Mouse (Mus musculus): ENCODE data around the gene Rin2. TPM values are rescaled to one million over a fixed set of nuclear protein-coding genes. Genes with fewer than 3 reads are reported as not detected.
"Not testable (repeated sequence)": the region's sequence is repeated elsewhere in the genome, so short reads cannot be mapped to it uniquely, and the experiment has no call there.

Rin2 gene
- polyA plus RNA-seq, 1 experiment = 6.3 TPM

DNA sequence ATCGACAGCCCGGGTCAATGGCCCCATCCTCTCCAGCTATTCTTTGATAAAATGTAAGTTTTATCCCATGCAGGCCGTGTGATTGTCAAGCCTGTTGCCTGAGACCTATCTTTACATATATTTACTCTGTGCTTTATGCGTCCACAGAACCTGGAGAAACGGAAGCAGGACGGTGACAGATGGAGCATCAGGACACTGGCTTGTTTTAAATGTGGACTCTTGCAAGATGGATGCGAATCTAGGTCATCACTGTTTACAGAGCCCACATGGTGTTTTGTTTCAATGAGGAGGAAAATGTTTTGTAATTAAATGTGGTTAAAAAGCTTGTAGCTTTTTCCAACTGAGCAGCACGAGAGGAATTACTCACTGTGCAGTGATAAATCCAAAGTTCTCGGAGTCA is 223.1 kb downstream of the Rin2 start:
- 64% methylated on average over 9 of the region's 9 CpGs for WGBS
- no peak for TF ChIP-seq CTCF (IDR thresholded peaks at IDR 0.05; ENCODE audit: extremely low read depth, insufficient read length, insufficient replicate concordance, low read depth, low read length)
- TF ChIP-seq POLR2A (IDR thresholded peaks at IDR 0.05; ENCODE audit: low read depth, low read length) = no peak
- Histone ChIP-seq H3K27ac (ENCODE audit: insufficient read depth, low read depth, low read length) (no peak overlapping the region), H3K27me3 (ENCODE audit: control insufficient read depth, insufficient read depth, low read length) (no peaks in the 10 kb centered on the region), H3K4me3 (ENCODE audit: low read depth, low read length) (no peak overlapping the region), H3K36me3 (ENCODE audit: control insufficient read depth, insufficient read depth, low read length) (no peaks in the 10 kb centered on the region), H3K4me1 (ENCODE audit: control insufficient read depth, insufficient read depth, insufficient read length, low read length) (no peaks in the 10 kb centered on the region)

DNA sequence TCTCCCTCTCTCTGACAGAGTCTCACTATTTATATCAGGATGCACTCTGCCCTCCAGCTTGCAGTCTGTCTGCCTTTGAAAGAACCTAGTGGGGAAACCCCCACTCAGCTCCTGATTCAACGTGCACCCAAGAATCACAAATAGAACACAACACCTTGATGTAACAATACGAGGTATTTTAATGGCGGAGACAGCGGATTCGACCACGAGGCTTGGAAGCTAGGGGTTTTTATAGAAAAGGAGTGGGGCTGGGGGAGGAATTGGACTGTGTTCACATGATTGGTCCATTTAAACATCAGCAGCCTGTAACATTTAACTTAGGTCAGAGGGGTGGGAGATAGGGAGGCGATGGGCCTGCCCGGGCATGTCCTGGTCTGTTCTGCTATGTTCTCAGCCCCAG is 225.3 kb downstream of the Rin2 start:
- 79% methylated on average over 8 of the region's 8 CpGs for WGBS
- not testable (repeated sequence) for H3K27me3 ChIP-seq (ENCODE audit: control insufficient read depth, insufficient read depth, low read length); H3K4me1 ChIP-seq (ENCODE audit: control insufficient read depth, insufficient read depth, insufficient read length, low read length); H3K27ac ChIP-seq (ENCODE audit: insufficient read depth, low read depth, low read length); H3K4me3 ChIP-seq (ENCODE audit: low read depth, low read length); H3K36me3 ChIP-seq (ENCODE audit: control insufficient read depth, insufficient read depth, low read length)

DNA sequence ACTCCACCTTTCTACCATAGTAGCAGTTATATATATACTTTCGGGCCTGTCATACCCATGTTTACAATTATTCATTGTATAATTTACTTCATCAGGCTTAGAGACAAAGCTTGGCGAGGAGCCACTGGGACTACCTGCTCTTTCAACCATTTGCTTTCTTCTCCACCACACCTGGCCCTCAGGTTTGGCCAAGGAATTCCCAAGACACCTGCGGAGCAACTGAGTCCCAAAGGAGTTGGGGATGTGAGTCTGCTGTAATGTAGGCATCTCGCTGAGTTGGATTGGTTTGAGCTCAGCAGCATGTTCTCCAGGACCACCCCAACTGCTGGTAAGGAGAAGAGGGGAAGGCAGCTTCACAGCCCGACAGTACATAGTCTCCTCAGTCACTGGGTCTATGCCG is 226.8 kb downstream of the Rin2 start, which contains the start of gene Naa20:
Gene Naa20, plus strand, starts transcription at position 239 of the 400 bp plus-strand sequence.
- TF ChIP-seq CTCF (IDR thresholded peaks at IDR 0.05; ENCODE audit: extremely low read depth, insufficient read length, insufficient replicate concordance, low read depth, low read length) = no peak
- TF ChIP-seq POLR2A (IDR thresholded peaks at IDR 0.05; ENCODE audit: low read depth, low read length) = no peak
- H3K27me3 ChIP-seq (ENCODE audit: control insufficient read depth, insufficient read depth, low read length) = no peaks in the 10 kb centered on the region
- no peak within 1 kb of the TSS for H3K27ac ChIP-seq (ENCODE audit: insufficient read depth, low read depth, low read length)
- WGBS = 90% methylated on average over 6 of the region's 6 CpGs
- peak within 1 kb of the TSS; percentile 85; the same call in 1 of the 2 replicates for H3K4me3 ChIP-seq (ENCODE audit: low read depth, low read length)
- no peaks in the 10 kb centered on the region for H3K36me3 ChIP-seq (ENCODE audit: control insufficient read depth, insufficient read depth, low read length)
- peaks cover 2% of the 10 kb centered on the region; the same call in 1 of the 2 replicates for H3K4me1 ChIP-seq (ENCODE audit: control insufficient read depth, insufficient read depth, insufficient read length, low read length)

DNA sequence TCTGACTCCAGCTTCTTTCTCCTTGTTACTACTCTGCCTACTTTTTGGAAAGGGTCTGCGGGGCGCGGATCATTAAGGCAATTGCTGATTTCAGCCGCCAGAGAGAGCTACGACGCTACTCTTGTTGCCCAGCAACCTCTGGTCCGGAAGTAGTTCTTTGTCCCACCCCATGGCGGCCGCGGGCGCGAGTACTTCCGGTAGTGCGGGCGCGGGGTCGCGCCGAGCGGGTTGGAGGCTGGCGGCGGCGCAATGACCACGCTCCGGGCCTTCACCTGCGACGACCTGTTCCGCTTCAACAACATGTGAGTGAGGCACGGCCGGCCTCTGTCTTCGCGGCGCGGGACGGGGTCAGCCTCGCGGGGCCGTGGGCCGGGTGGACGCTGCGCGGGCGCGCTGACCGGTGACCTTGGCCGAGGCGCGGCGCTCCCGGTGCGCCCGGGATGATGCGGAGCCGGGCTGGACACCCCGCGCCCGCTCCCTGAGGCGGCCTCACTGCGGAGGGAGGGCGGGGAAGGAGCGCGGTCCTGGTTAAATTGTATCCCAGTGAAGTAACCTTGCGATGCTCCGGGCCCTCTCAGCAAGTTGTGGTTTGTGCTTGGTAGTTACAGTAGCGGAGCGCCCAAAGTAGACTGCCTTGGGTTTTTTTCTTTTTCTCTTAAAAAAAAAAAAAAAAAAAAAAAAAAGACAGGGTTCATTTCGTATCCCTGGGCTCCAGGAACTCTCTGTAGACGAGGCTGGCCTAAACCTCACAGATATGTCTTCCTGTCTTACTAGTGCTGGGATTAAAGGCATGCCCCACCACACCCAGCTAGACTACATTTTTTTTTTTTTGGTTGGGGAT is 228.3 kb downstream of the Rin2 start:
- TF ChIP-seq POLR2A (IDR thresholded peaks at IDR 0.05; ENCODE audit: low read depth, low read length) (peak; percentile 70), CTCF (IDR thresholded peaks at IDR 0.05; ENCODE audit: extremely low read depth, insufficient read length, insufficient replicate concordance, low read depth, low read length) (peak; percentile 61; the same call in 1 of the 2 replicates)
- H3K27ac ChIP-seq (ENCODE audit: insufficient read depth, low read depth, low read length) = peak overlapping the region; percentile 55
- WGBS = under 1% methylated on average over 68 of the region's 68 CpGs
- no peaks in the 10 kb centered on the region for H3K27me3 ChIP-seq (ENCODE audit: control insufficient read depth, insufficient read depth, low read length)
- peak overlapping the region; percentile 85 for H3K4me3 ChIP-seq (ENCODE audit: low read depth, low read length)
- peaks cover 3% of the 10 kb centered on the region for H3K36me3 ChIP-seq (ENCODE audit: control insufficient read depth, insufficient read depth, low read length)
- H3K4me1 ChIP-seq (ENCODE audit: control insufficient read depth, insufficient read depth, insufficient read length, low read length) = peaks cover 2% of the 10 kb centered on the region; the same call in 1 of the 2 replicates

DNA sequence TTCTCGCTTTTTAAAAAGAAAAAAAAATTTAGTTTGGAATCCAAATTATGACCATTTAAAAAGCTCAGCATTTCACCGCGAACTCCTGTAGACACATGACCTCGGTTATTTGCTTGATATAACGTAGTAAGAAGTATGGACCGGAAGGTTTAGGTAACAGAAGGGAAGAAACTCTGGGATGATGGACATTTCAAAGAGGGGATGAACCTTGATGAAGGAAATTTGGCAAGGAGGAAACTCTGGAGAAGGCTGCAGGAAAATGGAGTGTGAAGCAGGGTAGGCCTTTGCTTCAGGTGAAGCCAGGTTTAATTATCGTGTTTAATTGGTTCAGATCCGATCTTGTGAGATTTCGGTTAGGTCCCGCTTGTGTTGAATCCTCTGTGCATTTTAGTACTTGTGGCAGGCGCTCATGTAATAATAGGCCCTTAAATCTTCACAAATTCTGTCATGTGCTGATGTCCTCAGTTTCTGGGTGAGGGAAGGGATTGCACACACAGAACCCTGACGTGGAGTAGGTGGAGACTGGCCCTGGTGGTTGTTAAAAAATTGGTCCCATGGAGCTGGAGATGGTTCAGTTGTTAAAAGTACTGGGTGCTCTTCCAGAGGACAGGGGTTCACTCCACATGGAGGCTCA is 229.1 kb downstream of the Rin2 start:
- Histone ChIP-seq H3K4me1 (ENCODE audit: control insufficient read depth, insufficient read depth, insufficient read length, low read length) (peaks cover 2% of the 10 kb centered on the region; the same call in 1 of the 2 replicates), H3K27ac (ENCODE audit: insufficient read depth, low read depth, low read length) (no peak overlapping the region), H3K36me3 (ENCODE audit: control insufficient read depth, insufficient read depth, low read length) (peaks cover 9% of the 10 kb centered on the region), H3K27me3 (ENCODE audit: control insufficient read depth, insufficient read depth, low read length) (no peaks in the 10 kb centered on the region), H3K4me3 (ENCODE audit: low read depth, low read length) (no peak overlapping the region)
- WGBS = 24% methylated on average over 12 of the region's 12 CpGs
- TF ChIP-seq POLR2A (IDR thresholded peaks at IDR 0.05; ENCODE audit: low read depth, low read length) (no peak), CTCF (IDR thresholded peaks at IDR 0.05; ENCODE audit: extremely low read depth, insufficient read length, insufficient replicate concordance, low read depth, low read length) (no peak)

DNA sequence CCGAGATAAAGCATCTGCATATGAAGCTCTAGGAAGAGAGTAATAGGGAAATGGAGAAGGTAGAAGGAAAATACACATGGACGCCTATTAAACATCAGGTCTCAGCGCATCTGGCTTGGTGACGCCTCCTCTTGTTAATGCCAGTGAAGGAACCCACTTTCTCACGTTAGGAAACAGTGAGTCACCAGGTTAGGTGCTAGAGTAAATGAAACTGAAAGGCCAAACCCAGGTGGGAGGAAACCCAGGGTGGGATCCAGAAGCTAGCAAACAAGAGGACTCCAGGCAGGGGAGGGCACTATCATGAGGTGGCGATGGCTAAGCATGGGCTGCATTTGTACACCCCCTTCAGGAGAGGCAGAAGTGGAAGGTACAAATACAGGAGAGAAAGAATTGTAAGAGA is 230.1 kb downstream of the Rin2 start:
- Histone ChIP-seq H3K4me3 (ENCODE audit: low read depth, low read length) (no peak overlapping the region), H3K4me1 (ENCODE audit: control insufficient read depth, insufficient read depth, insufficient read length, low read length) (peaks cover 2% of the 10 kb centered on the region; the same call in 1 of the 2 replicates), H3K27me3 (ENCODE audit: control insufficient read depth, insufficient read depth, low read length) (no peaks in the 10 kb centered on the region), H3K36me3 (ENCODE audit: control insufficient read depth, insufficient read depth, low read length) (peaks cover 14% of the 10 kb centered on the region), H3K27ac (ENCODE audit: insufficient read depth, low read depth, low read length) (no peak overlapping the region)
- 57% methylated on average over 6 of the region's 6 CpGs for WGBS
- TF ChIP-seq POLR2A (IDR thresholded peaks at IDR 0.05; ENCODE audit: low read depth, low read length) (no peak), CTCF (IDR thresholded peaks at IDR 0.05; ENCODE audit: extremely low read depth, insufficient read length, insufficient replicate concordance, low read depth, low read length) (no peak)

DNA sequence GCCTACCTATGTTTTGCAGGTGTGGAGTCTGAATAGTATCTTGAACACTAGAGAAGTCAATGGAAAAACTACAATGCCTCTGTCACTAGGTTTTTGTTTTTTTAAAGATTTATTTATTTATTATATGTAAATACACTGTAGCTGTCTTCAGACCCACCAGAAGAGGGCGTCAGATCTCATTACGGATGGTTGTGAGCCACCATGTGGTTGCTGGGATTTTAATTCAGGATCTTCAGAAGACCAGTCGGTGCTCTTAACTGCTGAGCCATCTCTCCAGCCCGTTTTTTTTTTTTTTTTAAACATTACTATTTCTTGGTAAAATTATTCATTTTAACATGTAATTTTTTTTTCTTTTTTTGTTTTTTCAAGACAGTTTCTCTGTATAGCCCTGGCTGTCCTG is 230.9 kb downstream of the Rin2 start:
- WGBS = 33% methylated on average over 4 of the region's 4 CpGs
- not testable (repeated sequence) for H3K27ac ChIP-seq (ENCODE audit: insufficient read depth, low read depth, low read length); H3K27me3 ChIP-seq (ENCODE audit: control insufficient read depth, insufficient read depth, low read length); H3K4me3 ChIP-seq (ENCODE audit: low read depth, low read length); H3K4me1 ChIP-seq (ENCODE audit: control insufficient read depth, insufficient read depth, insufficient read length, low read length)
- H3K36me3 ChIP-seq (ENCODE audit: control insufficient read depth, insufficient read depth, low read length) = peaks cover 14% of the 10 kb centered on the region

Data from small intestine, adult 2 months (tissue).